In the genomic region with DNA sequence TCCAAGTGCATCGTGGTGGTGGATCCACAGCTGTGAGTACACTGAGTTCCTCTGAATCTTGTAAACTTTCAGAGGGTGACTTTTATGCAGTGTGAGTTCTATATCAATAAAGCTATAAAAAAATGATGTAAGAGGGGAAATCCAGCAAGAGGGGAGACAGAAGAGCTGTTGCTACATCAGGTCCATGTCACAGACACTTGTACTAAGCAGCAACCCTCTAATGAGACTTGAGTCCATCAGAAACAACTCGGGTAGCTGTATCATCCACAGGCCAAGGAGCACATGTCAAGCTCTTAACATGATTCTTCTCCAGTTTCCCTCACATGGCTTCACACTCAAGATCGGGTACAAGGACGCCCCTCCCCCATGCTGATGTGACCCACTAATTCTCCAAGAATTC, we compare ENCODE assay signal across 35 mouse cellular contexts.
"Had no signal": no experiment of that assay in that cellular context is flagged by ENCODE, and none has a peak within 500 bp of the region (broad histone marks: within the 10 kb centered on the region; RNA-seq: fewer than 3 reads in every experiment).

No protein-coding gene starts in this region.

- H3K4me2 ChIP-seq: heart, embryonic 11.5 days; heart, embryonic 12.5 days; heart, embryonic 13.5 days; heart, embryonic 15.5 days; hindbrain, embryonic 12.5 days; hindbrain, embryonic 13.5 days; hindbrain, embryonic 14.5 days; hindbrain, embryonic 15.5 days; intestine, embryonic 15.5 days; kidney, embryonic 15.5 days had no signal

- H3K36me3 ChIP-seq: heart, embryonic 10.5 days; heart, embryonic 12.5 days; heart, embryonic 13.5 days; heart, embryonic 15.5 days; hindbrain, embryonic 10.5 days; hindbrain, embryonic 12.5 days; hindbrain, embryonic 13.5 days; hindbrain, embryonic 15.5 days; intestine, embryonic 15.5 days; kidney, embryonic 15.5 days had no signal

- H3K27me3 ChIP-seq: heart, embryonic 12.5 days; heart, embryonic 13.5 days; heart, embryonic 15.5 days; hindbrain, embryonic 12.5 days; hindbrain, embryonic 13.5 days; hindbrain, embryonic 15.5 days; intestine, embryonic 15.5 days; kidney, embryonic 15.5 days had no signal

- ATAC-seq: hindbrain, embryonic 16.5 days; hindbrain, postnatal 0 days; inflammation-experienced regulatory T-cells, adult 6 months; intestine, embryonic 15.5 days; intestine, embryonic 16.5 days; intestine, postnatal 0 days had no signal

- H3K27ac ChIP-seq: heart, embryonic 10.5 days; heart, embryonic 13.5 days; heart, embryonic 15.5 days; hindbrain, embryonic 10.5 days; hindbrain, embryonic 12.5 days; hindbrain, embryonic 13.5 days; hindbrain, embryonic 14.5 days; hindbrain, embryonic 15.5 days; hindbrain, postnatal 0 days; intestine, embryonic 15.5 days; kidney, embryonic 15.5 days; kidney, postnatal 0 days; layer of hippocampus, adult 2 months had no signal

- H3K4me3 ChIP-seq: heart, embryonic 10.5 days; heart, embryonic 12.5 days; heart, embryonic 13.5 days; heart, embryonic 15.5 days; hindbrain, embryonic 10.5 days; hindbrain, embryonic 12.5 days; hindbrain, embryonic 13.5 days; hindbrain, embryonic 15.5 days; intestine, embryonic 15.5 days; kidney, embryonic 15.5 days; layer of hippocampus, adult 2 months had no signal

- H3K9me3 ChIP-seq: heart, embryonic 10.5 days; heart, embryonic 12.5 days; heart, embryonic 13.5 days; heart, embryonic 15.5 days; hindbrain, embryonic 10.5 days; hindbrain, embryonic 12.5 days; hindbrain, embryonic 13.5 days; hindbrain, embryonic 15.5 days; intestine, embryonic 15.5 days; kidney, embryonic 15.5 days had no signal

- DNase-seq: heart, postnatal 10 days; heart, postnatal 14 days; heart, postnatal 36 days; heart, postnatal 4 days; kidney, adult 11 months; kidney, adult 18-20 months; kidney, adult 2 months; kidney, adult 8-10 months; kidney, adult 9 months; kidney, postnatal 10 days; kidney, postnatal 14 days; kidney, postnatal 25 days; kidney, postnatal 36 days; kidney, postnatal 4 days; layer of hippocampus, adult 9-11 months; layer of hippocampus, postnatal 36 days had no signal

- H3K9ac ChIP-seq: heart, embryonic 12.5 days; heart, embryonic 13.5 days; heart, embryonic 15.5 days; hindbrain, embryonic 12.5 days; hindbrain, embryonic 13.5 days; hindbrain, embryonic 14.5 days; hindbrain, embryonic 15.5 days; intestine, embryonic 15.5 days; kidney, embryonic 15.5 days had no signal

- H3K4me1 ChIP-seq: heart, embryonic 10.5 days; heart, embryonic 13.5 days; heart, embryonic 15.5 days; hindbrain, embryonic 10.5 days; hindbrain, embryonic 12.5 days; hindbrain, embryonic 13.5 days; hindbrain, embryonic 15.5 days; intestine, embryonic 15.5 days; kidney, embryonic 15.5 days had no signal
